Mouse (Mus musculus) neural tube, embryonic 12.5 days (tissue): Measurements from ENCODE around the gene Pgm2. TPM values are rescaled to one million over a fixed set of nuclear protein-coding genes. Genes with fewer than 3 reads are reported as not detected.

Source experiments
- ATAC-seq: fragments of 200-750 bp; cut with Nextera tagmentation; 2 replicates; pipeline ENCODE4 v1.8.0; 2017; ENCODE audit warnings: low read depth, mild to moderate bottlenecking, moderate TSS enrichment, moderate library complexity; ENCODE audit not compliant: low FRiP score
- H3K27ac ChIP-seq: fragments of 300-500 bp; sonication (generic); 2 replicates; pipeline ENCODE4 v1.5.1; 2016
- H3K27me3 ChIP-seq: fragments of 300-500 bp; sonication (generic); replicated peaks from 2 replicates; pipeline ENCODE4 v1.6.1; 2016; ENCODE audit warnings: mild to moderate bottlenecking
- H3K36me3 ChIP-seq: fragments of 300-500 bp; sonication (generic); 2 replicates; pipeline ENCODE4 v1.6.1; 2016; ENCODE audit warnings: mild to moderate bottlenecking
- H3K4me1 ChIP-seq: fragments of 300-500 bp; sonication (generic); 2 replicates; pipeline ENCODE4 v1.6.1; 2016
- H3K4me2 ChIP-seq: fragments of 300-500 bp; sonication (generic); replicated peaks from 2 replicates; pipeline ENCODE4 v1.6.1; 2016; ENCODE audit warnings: mild to moderate bottlenecking
- H3K4me3 ChIP-seq: fragments of 300-500 bp; sonication (generic); 2 replicates; pipeline ENCODE4 v1.5.1; 2016
- H3K9ac ChIP-seq: fragments of 300-500 bp; sonication (generic); 2 replicates; pipeline ENCODE4 v1.6.1; 2016; ENCODE audit warnings: mild to moderate bottlenecking
- H3K9me3 ChIP-seq: fragments of 300-500 bp; sonication (generic); 2 replicates; pipeline ENCODE4 v1.6.1; 2016; ENCODE audit warnings: mild to moderate bottlenecking
- WGBS: fragments of 180-500 bp; shearing (Covaris S2); methylation state at CpG from one replicate; pipeline ENCODE4 v1.1.7; 2016; 5-methylcytosine and 5-hydroxymethylcytosine counted together
- polyA plus RNA-seq: library from polyadenylated mRNA; unstranded; fragments of >200 nt; fragmentation: Nextera tagmentation; extraction: Ambion mirVana; gene quantifications from 2 replicates; pipeline ENCODE4 v1.2.1, GENCODE M21; 2016

Gene Pgm2
- polyA plus RNA-seq, 1 experiment from 2014 or later = 31.0 TPM

DNA sequence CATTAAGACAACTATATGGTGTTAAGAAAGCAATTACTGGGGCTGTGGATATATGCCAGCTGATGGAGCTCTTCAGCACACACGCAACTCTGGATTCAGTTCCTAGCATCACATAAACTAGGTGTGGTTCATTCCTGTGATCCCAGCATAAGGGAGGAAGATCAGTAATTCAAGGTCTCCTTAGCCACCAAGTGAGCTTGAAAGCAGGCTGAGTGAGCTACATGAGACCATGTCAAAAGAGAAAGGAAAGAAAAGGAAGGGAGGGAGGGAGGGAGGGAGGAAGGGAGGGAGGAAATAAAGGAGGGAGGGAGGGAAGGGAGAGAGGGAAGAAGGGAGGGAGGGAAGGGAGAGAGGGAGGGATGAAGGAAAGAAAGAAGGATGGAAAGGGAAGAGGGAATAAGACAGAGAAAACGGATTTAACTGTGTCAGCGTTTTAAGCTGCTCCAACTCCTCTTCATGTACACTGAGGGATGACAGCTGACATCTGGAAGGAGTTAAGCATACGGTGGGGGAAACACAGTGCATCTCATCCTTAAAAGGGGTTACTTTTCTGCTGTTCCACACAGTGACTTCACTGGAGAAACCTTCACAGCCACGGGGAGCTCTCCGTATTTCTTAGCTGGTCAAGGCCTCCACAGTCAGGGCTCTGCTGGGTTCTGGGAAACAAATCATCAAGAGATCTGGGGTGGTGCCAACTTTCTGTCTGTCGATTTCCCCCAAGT is 13.8 kb upstream of the Pgm2 start:
- 71% methylated on average over 7 of the region's 7 CpGs for WGBS
- ATAC-seq = no peak

DNA sequence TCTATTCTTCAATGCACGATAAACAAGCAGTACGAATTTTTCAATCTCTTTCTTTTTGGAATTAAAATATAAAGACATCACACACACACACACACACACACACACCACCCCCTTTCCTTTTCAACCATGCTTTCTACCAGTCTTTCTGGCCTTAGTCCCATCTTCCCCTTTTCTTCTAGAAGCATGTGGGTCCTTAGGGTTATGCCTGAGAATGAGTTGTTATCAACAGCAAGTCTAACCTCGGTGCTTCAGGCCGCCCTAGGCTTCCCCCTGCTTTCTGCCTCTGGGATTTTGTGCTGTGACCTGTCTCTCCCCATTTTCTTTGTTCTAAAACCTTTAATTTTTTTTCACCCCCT is 13.3 kb upstream of the Pgm2 start:
- 84% methylated on average over 4 of the region's 4 CpGs for WGBS
- H3K9ac ChIP-seq = no peak overlapping the region
- H3K36me3 ChIP-seq = no peaks in the 10 kb centered on the region
- no peak overlapping the region for H3K4me3 ChIP-seq
- no peaks in the 10 kb centered on the region for H3K27me3 ChIP-seq
- H3K4me1 ChIP-seq = no peaks in the 10 kb centered on the region
- ATAC-seq = no peak
- H3K9me3 ChIP-seq = no peaks in the 10 kb centered on the region
- no peak overlapping the region for H3K4me2 ChIP-seq
- H3K27ac ChIP-seq = no peak overlapping the region

More for the DNA sequence above, 13.8 kb upstream of the Pgm2 start:
- Histone ChIP-seq H3K4me3 (no peak overlapping the region), H3K27ac (no peak overlapping the region), H3K27me3 (no peaks in the 10 kb centered on the region), H3K9me3 (no peaks in the 10 kb centered on the region), H3K36me3 (no peaks in the 10 kb centered on the region), H3K4me2 (no peak overlapping the region), H3K9ac (no peak overlapping the region), H3K4me1 (no peaks in the 10 kb centered on the region)

DNA sequence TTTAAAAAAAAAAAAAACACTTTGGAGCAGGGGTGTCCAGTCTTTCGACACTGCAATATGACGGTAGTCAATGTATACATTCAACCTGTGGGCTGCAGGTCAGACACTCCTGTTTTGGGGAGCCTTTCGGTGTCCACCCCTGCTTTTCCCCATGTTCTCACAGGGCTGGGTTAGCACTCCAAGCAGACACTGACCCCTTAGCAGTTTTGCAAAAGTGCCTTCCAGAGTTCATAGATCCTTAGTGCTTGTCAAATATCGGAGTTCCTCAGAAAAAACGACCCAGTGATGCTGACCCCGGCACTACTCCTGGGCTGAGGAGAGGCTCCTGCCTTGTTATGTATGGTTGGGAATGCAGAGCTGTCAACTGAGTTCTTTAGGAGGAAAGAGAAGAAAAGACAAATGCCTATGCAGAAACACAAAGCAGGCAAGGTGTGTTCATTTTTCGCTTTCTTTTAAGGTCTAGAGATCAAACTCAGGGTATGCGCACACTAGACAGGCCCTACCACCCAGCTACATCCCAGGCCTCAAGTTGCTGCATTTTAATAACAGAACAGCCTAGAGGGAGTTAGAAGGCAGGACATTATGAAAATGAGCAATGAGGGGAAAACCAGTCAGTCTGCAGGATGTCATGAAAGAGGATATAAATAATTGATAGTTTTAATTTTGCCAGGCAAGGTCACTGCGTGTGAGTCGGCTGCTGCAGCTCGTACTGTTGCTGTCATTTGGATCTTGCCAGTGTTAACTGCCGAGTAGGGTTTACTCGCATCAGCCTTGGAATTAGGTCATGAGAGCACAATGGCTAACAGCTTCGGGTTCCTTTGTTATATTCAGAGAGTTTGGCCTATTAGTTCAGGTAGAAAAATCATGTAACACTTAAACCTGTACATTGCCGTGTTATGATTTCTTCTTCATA is 9.0 kb upstream of the Pgm2 start:
- no peak overlapping the region for H3K4me2 ChIP-seq
- no peaks in the 10 kb centered on the region for H3K9me3 ChIP-seq
- no peak overlapping the region for H3K4me3 ChIP-seq
- WGBS = 80% methylated on average over 15 of the region's 15 CpGs
- 0 out of 2 replicates have a peak, but pooled peaks have one; percentile 33 for ATAC-seq
- no peaks in the 10 kb centered on the region for H3K4me1 ChIP-seq
- no peaks in the 10 kb centered on the region for H3K36me3 ChIP-seq
- no peaks in the 10 kb centered on the region for H3K27me3 ChIP-seq
- H3K9ac ChIP-seq = no peak overlapping the region
- H3K27ac ChIP-seq = no peak overlapping the region

DNA sequence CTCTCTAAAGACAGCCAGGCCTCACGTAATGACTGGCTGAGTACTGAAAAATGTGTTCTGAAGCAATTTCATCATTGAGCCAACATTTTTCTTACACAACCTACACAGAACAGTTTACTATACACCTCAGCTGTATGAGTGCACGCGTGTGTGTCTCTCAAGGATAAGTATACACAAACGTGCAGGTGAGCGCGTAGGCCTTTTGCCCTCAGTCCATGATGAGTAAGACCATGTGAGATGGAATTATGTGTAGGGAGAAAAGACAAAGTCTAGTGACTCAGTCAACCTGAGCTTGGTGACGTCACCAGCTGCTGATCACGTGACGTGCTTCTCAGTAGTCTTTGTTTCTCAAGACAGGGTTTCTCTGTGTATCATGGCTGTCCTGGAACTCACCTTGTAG is 7.3 kb upstream of the Pgm2 start:
- no peak overlapping the region for H3K27ac ChIP-seq
- no peak overlapping the region for H3K4me2 ChIP-seq
- WGBS = 96% methylated on average over 9 of the region's 9 CpGs

DNA sequence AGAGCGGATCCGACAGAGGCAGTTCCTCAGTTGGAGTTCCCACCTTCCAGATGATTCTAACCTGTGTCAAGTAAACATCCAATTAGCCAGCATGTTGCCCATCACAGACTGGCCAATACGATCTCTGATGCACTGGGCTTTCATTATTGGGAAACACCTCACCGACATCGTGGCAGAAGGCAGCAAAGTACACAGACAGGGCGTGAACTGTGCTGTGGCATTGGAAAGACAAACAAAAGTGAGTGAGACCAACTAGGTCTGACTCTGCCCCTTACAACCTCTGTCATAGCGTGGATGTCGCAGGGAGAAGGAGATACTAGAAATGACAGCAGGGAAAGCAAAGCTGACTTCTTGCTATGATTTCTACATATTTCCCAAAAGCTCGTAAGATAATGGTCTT is 4.0 kb upstream of the Pgm2 start:
- H3K9me3 ChIP-seq = no peaks in the 10 kb centered on the region
- no peaks in the 10 kb centered on the region for H3K36me3 ChIP-seq
- H3K27ac ChIP-seq = no peak overlapping the region
- H3K4me2 ChIP-seq = no peak overlapping the region
- no peak overlapping the region for H3K4me3 ChIP-seq
- H3K27me3 ChIP-seq = no peaks in the 10 kb centered on the region
- H3K9ac ChIP-seq = no peak overlapping the region
- H3K4me1 ChIP-seq = 0 out of 2 replicates have a peak, but pooled peaks cover 3% of the 10 kb centered on the region
- no peak for ATAC-seq
- WGBS = 83% methylated on average over 9 of the region's 9 CpGs

More for the DNA sequence above, 7.3 kb upstream of the Pgm2 start:
- no peak overlapping the region for H3K9ac ChIP-seq
- ATAC-seq = no peak
- no peaks in the 10 kb centered on the region for H3K36me3 ChIP-seq
- no peak overlapping the region for H3K4me3 ChIP-seq
- H3K27me3 ChIP-seq = no peaks in the 10 kb centered on the region
- H3K4me1 ChIP-seq = no peaks in the 10 kb centered on the region
- H3K9me3 ChIP-seq = no peaks in the 10 kb centered on the region

DNA sequence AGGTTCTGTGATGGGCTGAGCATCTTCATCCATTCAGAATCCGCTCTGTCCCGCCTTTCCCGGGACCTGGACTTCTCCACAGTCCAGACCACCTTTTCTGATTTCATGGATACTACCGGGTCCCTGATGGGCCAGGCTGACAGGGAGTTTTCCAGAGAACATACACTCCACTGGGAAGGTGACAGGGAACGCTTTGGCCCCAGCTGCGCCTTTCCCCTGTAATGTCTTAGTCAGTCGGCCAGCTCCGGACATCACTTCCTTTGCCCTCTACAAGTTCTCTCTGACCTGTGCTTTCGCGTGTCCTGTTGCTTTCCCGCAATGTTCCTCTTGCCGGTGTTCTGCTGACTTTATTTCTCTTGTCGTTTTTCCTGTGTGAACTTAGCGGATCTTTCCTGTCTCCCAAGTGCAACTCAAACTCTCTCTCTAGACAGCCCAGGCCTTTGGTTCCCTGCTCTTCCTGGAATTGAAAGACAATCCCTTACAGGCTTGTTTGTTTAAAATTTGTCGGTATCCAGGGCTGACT is 660 bp downstream of the Pgm2 start:
- H3K4me1 ChIP-seq = 0 out of 2 replicates have a peak, but pooled peaks cover 6% of the 10 kb centered on the region
- H3K4me2 ChIP-seq = peak overlapping the region; percentile 82
- H3K36me3 ChIP-seq = peaks cover 8% of the 10 kb centered on the region; the same call in 1 of the 2 replicates
- ATAC-seq = no peak; the same call in 1 of the 2 replicates
- no peaks in the 10 kb centered on the region for H3K9me3 ChIP-seq
- H3K4me3 ChIP-seq = peak overlapping the region; percentile 66
- H3K27ac ChIP-seq = no peak overlapping the region
- WGBS = 3% methylated on average over 15 of the region's 15 CpGs
- H3K9ac ChIP-seq = peak overlapping the region; percentile 82
- H3K27me3 ChIP-seq = no peaks in the 10 kb centered on the region

DNA sequence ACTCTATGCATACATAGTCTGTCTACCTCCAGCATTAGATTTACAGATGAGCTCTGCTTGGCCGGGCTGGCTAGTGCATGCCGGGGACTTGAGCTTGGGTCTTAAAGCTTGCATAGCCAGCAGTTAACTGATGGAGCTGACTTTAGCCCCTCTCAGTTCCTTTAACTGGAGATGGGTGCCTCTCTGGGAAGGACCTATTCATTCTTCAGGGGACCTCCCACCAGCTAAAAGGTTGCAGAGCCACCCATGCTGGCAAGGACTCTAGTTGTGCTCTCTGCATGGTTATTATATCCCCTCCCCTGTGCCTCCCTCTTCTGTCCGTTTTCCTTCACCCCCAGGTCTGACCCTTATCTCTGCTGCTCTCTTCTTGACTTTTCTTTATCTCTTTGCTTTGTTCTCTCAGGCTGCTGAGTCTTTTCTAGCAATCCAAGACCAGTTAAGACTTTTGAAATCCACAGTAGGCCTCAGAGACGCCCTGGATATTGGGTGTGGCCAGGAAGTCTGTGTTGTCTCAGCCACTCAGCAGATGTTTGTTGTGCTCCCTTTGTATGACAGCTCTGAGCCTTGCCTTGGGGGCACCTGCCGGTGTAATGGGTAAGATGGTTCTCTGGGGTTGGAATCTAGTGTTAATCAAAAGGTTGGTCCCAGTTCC is 2.7 kb downstream of the Pgm2 start:
- 80% methylated on average over 5 of the region's 5 CpGs for WGBS
- H3K4me1 ChIP-seq = 0 out of 2 replicates have a peak, but pooled peaks cover 6% of the 10 kb centered on the region
- no peak for ATAC-seq
- H3K9ac ChIP-seq = no peak overlapping the region
- H3K27ac ChIP-seq = no peak overlapping the region
- no peak overlapping the region for H3K4me3 ChIP-seq
- H3K36me3 ChIP-seq = peaks cover 8% of the 10 kb centered on the region; the same call in 1 of the 2 replicates
- H3K27me3 ChIP-seq = no peaks in the 10 kb centered on the region
- H3K4me2 ChIP-seq = no peak overlapping the region
- no peaks in the 10 kb centered on the region for H3K9me3 ChIP-seq

DNA sequence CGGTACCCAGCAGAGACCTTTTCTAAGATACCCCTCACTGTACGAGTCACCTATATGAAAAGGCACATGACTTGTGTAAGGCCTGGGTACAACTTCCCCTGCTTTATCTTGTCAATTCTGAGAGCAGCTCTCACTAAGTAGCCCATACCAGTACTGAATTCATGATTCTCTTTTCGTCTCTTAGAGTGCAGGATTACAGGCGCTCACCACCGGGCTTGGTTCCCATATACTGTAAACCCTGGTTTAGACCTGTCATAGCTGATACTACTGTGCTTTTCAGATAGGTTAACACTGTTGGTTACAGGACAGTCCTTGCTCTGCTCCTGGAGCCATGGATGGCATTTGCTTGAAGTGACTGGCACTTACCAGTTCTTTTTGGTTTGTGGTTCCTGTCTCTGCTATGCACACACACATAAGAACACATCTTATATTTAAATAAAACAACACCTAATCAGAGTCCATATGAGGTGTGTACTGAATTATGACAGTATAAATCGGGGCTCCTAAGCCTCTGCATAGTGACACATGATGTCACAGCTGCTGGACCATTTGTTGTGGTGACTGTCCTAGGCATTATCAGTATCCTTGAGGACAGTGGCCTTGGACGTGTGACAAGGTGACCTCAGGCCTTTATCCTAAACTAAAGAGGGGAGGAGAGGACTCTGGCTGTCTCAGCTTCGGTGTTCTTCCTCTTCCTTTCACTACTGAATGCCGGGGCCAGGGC is 9.4 kb downstream of the Pgm2 start:
- Histone ChIP-seq H3K36me3 (peaks cover 18% of the 10 kb centered on the region), H3K27me3 (no peaks in the 10 kb centered on the region), H3K4me2 (no peak overlapping the region), H3K9me3 (no peaks in the 10 kb centered on the region), H3K4me1 (0 out of 2 replicates have a peak, but pooled peaks cover 5% of the 10 kb centered on the region), H3K27ac (no peak overlapping the region), H3K4me3 (no peak overlapping the region), H3K9ac (no peak overlapping the region)
- no peak for ATAC-seq
- WGBS = 69% methylated on average over 9 of the region's 9 CpGs

DNA sequence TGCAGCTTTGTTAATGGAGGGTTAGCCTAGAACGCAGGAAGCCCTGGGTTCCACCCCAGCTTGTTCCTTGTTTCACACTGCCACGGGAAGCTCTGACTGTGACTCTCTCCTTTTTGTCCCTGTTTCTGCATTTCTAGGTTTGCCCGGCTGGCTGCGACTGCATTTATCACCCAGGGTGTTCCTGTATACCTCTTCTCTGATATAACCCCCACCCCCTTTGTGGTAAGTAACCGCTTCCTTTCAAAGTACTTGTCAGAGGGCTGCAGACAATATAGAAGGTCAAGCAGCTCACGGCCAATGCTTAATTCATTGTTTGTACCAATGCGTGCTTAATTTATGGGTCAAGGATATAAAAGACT is 9.9 kb downstream of the Pgm2 start:
- peaks cover 21% of the 10 kb centered on the region for H3K36me3 ChIP-seq
- no peak overlapping the region for H3K4me3 ChIP-seq
- H3K9me3 ChIP-seq = no peaks in the 10 kb centered on the region
- no peak for ATAC-seq
- H3K27me3 ChIP-seq = no peaks in the 10 kb centered on the region
- no peak overlapping the region for H3K4me2 ChIP-seq
- H3K27ac ChIP-seq = no peak overlapping the region
- no peak overlapping the region for H3K9ac ChIP-seq
- 24% methylated on average over 7 of the region's 7 CpGs for WGBS
- 0 out of 2 replicates have a peak, but pooled peaks cover 5% of the 10 kb centered on the region for H3K4me1 ChIP-seq

DNA sequence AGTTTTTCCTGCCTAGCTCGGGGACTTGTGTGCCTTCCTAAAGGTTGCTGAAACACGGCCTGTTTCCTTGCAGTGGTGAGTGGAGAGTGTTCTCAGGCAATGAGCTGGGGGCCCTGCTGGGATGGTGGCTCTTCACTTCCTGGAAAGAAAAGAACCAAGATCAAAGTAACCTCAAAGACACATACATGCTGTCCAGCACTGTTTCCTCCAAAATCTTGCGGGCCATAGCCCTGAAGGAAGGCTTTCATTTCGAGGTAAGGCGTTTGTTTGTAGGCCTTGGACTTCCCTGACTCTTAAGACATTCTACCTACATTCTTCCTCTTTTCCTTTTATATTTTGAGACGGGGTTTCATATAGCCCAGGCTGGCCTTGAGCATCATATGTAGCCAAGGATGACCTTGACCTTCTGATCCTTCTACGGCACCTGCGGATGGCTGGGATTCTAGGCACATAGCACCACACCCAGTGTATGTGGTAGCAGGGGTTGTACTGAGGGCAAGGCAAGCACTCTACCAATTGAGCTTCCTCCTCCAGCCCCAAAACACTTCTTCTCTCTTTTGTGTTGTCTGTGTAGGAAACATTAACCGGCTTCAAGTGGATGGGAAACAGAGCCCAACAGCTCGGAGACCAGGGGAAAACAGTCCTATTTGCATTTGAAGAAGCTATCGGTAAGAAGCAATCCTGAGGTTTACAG is 15.0 kb downstream of the Pgm2 start:
- Histone ChIP-seq H3K4me1 (0 out of 2 replicates have a peak, but pooled peaks cover 1% of the 10 kb centered on the region), H3K4me2 (no peak overlapping the region), H3K9me3 (no peaks in the 10 kb centered on the region), H3K9ac (no peak overlapping the region), H3K27ac (no peak overlapping the region), H3K27me3 (no peaks in the 10 kb centered on the region), H3K36me3 (peaks cover 35% of the 10 kb centered on the region), H3K4me3 (no peak overlapping the region)
- no peak for ATAC-seq
- 88% methylated on average over 11 of the region's 11 CpGs for WGBS

DNA sequence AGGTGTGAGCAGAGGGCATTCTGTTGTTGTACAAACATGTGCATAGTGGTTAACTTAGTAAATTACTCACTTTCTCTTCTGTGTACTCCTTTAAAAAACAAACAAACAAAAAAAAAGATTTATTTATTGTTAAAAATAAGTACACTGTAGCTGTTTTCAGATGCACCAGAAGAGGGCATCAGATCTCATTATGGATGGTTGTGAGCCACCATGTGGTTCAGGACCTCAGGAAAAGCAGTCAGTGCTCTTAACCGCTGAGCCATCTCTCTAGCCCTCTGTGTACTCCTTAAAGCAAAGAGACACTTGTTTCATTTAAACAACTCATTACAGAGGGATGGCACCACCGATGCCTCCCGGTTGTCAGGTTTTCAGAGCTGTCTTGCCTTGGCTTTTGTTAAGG is 16.5 kb downstream of the Pgm2 start:
- H3K27ac ChIP-seq = no peak overlapping the region
- no peaks in the 10 kb centered on the region for H3K27me3 ChIP-seq
- H3K9me3 ChIP-seq = no peaks in the 10 kb centered on the region
- no peak overlapping the region for H3K4me3 ChIP-seq
- H3K4me1 ChIP-seq = no peaks in the 10 kb centered on the region
- 65% methylated on average over 3 of the region's 3 CpGs for WGBS
- no peak for ATAC-seq
- peaks cover 42% of the 10 kb centered on the region for H3K36me3 ChIP-seq
- no peak overlapping the region for H3K4me2 ChIP-seq
- H3K9ac ChIP-seq = no peak overlapping the region
